Comparison of ENCODE assay signal across 8 mouse cellular contexts in genomic region chr11:116918323-116919185, GRCm38 (mm10). TPM values are rescaled to one million over a fixed set of nuclear protein-coding genes. Genes with fewer than 3 reads are reported as not detected.
A peak's percentile ranks its signal among the peaks of the same experiment; 100 is the strongest.
DNase-seq lines count a peak whose midpoint lies in the region; ATAC-seq and TF ChIP-seq lines count a peak whose summit lies in the region.

Gene Mgat5b, plus strand, starts transcription at chr11:116918863.

- no peak within 1 kb of the TSS for H3K4me3 ChIP-seq in CH12.LX (replicated peaks in 1 of 3; ENCODE audit: low read depth in 2 of 3, low read length in 2 of 3, poor library complexity in 1 of 3)
- peak within 1 kb of the TSS; percentile 87 for H3K4me3 ChIP-seq in forebrain, embryonic 14.5 days (ENCODE audit: low read depth, low read length)
- peak within 1 kb of the TSS in 1 of 2 experiments; percentile 33; a peak in 2 of 4 replicates for H3K4me3 ChIP-seq in liver, embryonic 14.5 days (ENCODE audit: insufficient read depth in 1 of 2, low read depth in 2 of 2, low read length in 2 of 2)
- H3K4me3 ChIP-seq in neural tube, embryonic 11.5 days (ENCODE audit: low read depth, low read length): peak within 1 kb of the TSS; percentile 75
- H3K4me3 ChIP-seq in stomach, embryonic 15.5 days (replicated peaks): peak within 1 kb of the TSS; percentile 54

- in situ Hi-C loops in CH12.LX (cut with MboI; ENCODE audit: low pct_ligation_motif_present, low pct_unique_long_range_greater_than_20kb, low sequenced_read_pairs): no loop called here

- TF ChIP-seq EP300 in CH12.LX (IDR thresholded peaks at IDR 0.05; ENCODE audit: low read length): no peak
- TF ChIP-seq EP300 in liver, embryonic 14.5 days (IDR thresholded peaks at IDR 0.05; ENCODE audit: low read depth): no peak

- TF ChIP-seq POLR2A in CH12.LX (IDR thresholded peaks at IDR 0.05; ENCODE audit: low read depth, low read length): no peak

- under 1% methylated on average over 59 of the region's 90 CpGs for WGBS in forebrain, embryonic 14.5 days
- WGBS in liver, embryonic 14.5 days (ENCODE audit: insufficient replicate concordance): 2% methylated on average over 80 of the region's 90 CpGs
- WGBS in neural tube, embryonic 11.5 days: under 1% methylated on average over 71 of the region's 90 CpGs
- under 1% methylated on average over 66 of the region's 90 CpGs for WGBS in stomach, embryonic 15.5 days

- TF ChIP-seq RAD21 in CH12.LX (IDR thresholded peaks at IDR 0.05; ENCODE audit: low read depth, low read length): peak; percentile 33

- H3K9me3 ChIP-seq in CH12.LX (replicated peaks; ENCODE audit: low read length): peaks cover 19% of the 10 kb centered on the region
- no peaks in the 10 kb centered on the region for H3K9me3 ChIP-seq in forebrain, embryonic 14.5 days (replicated peaks; ENCODE audit: control insufficient read depth, low read length)
- H3K9me3 ChIP-seq in liver, embryonic 14.5 days (ENCODE audit: control insufficient read depth, low read length): no peaks in the 10 kb centered on the region
- no peaks in the 10 kb centered on the region for H3K9me3 ChIP-seq in neural tube, embryonic 11.5 days (ENCODE audit: control insufficient read depth, low read length)
- no peaks in the 10 kb centered on the region for H3K9me3 ChIP-seq in stomach, embryonic 15.5 days

- dilution Hi-C loops in CH12.LX (cut with MboI; ENCODE audit: extremely low pct_ligation_motif_present, extremely low pct_unique_long_range_greater_than_20kb, low sequenced_read_pairs): no loop called here

- peaks cover 75% of the 10 kb centered on the region for H3K27me3 ChIP-seq in CH12.LX (replicated peaks)
- H3K27me3 ChIP-seq in forebrain, embryonic 14.5 days (replicated peaks; ENCODE audit: control insufficient read depth, insufficient read depth, low read length): no peaks in the 10 kb centered on the region
- peaks cover 43% of the 10 kb centered on the region for H3K27me3 ChIP-seq in liver, embryonic 14.5 days (ENCODE audit: control insufficient read depth, insufficient read depth, low read length)
- H3K27me3 ChIP-seq in neural tube, embryonic 11.5 days (ENCODE audit: control insufficient read depth, insufficient read depth, low read length): peaks cover 16% of the 10 kb centered on the region
- H3K27me3 ChIP-seq in stomach, embryonic 15.5 days (replicated peaks): peaks cover 57% of the 10 kb centered on the region

- H3K36me3 ChIP-seq in CH12.LX (replicated peaks in 1 of 2; ENCODE audit: control insufficient read depth in 1 of 2, insufficient read depth in 1 of 2, low read length in 1 of 2): no peaks in the 10 kb centered on the region
- peaks cover 4% of the 10 kb centered on the region for H3K36me3 ChIP-seq in forebrain, embryonic 14.5 days (ENCODE audit: control insufficient read depth, insufficient read depth, low read length)
- no peaks in the 10 kb centered on the region for H3K36me3 ChIP-seq in liver, embryonic 14.5 days (replicated peaks; ENCODE audit: control insufficient read depth, insufficient read depth, low read depth)
- H3K36me3 ChIP-seq in neural tube, embryonic 11.5 days (ENCODE audit: control insufficient read depth, insufficient read depth, low read length): peaks cover under 1% of the 10 kb centered on the region; the same call in 1 of the 2 replicates
- H3K36me3 ChIP-seq in stomach, embryonic 15.5 days: no peaks in the 10 kb centered on the region

- intact Hi-C loops in heart, postnatal 10 days (cut with DNase I): loop anchor here (1.0 to 5.0 kb wide), 4 partner anchors 76 to 139 kb away; no protein-coding TSS in a partner anchor

- no peaks in the 10 kb centered on the region for H3K79me2 ChIP-seq in CH12.LX (replicated peaks; ENCODE audit: control insufficient read depth, extremely low read depth, insufficient read depth, poor library complexity, severe bottlenecking)

- no peak within 1 kb of the TSS for H3K27ac ChIP-seq in CH12.LX (ENCODE audit: insufficient read depth, low read depth)
- H3K27ac ChIP-seq in forebrain, embryonic 14.5 days (ENCODE audit: low read depth, low read length): peak within 1 kb of the TSS; percentile 89
- H3K27ac ChIP-seq in liver, embryonic 14.5 days: no peak within 1 kb of the TSS
- peak within 1 kb of the TSS; percentile 65 for H3K27ac ChIP-seq in neural tube, embryonic 11.5 days (ENCODE audit: low read depth, low read length)
- no peak within 1 kb of the TSS for H3K27ac ChIP-seq in stomach, embryonic 15.5 days

- ATAC-seq in cerebellum, adult (ENCODE audit: insufficient number of reproducible peaks, low FRiP score, low TSS enrichment): peak; percentile 75; the same call in 1 of the 2 replicates
- ATAC-seq in forebrain, embryonic 14.5 days: peak; percentile 90
- ATAC-seq in liver, embryonic 14.5 days (ENCODE audit: insufficient read depth): 0 out of 2 replicates have a peak, but pooled peaks have one; percentile 23
- peak; percentile 91 for ATAC-seq in neural tube, embryonic 11.5 days (ENCODE audit: insufficient read depth, low FRiP score, low TSS enrichment)
- ATAC-seq in stomach, embryonic 15.5 days (ENCODE audit: insufficient read depth, low FRiP score, low read depth): peak; percentile 64

- no peak within 1 kb of the TSS for H3K9ac ChIP-seq in CH12.LX (ENCODE audit: insufficient read depth, low read depth)
- peak within 1 kb of the TSS; percentile 99 for H3K9ac ChIP-seq in forebrain, embryonic 14.5 days (ENCODE audit: low read length)
- no peak within 1 kb of the TSS for H3K9ac ChIP-seq in liver, embryonic 14.5 days (replicated peaks)
- H3K9ac ChIP-seq in neural tube, embryonic 11.5 days (ENCODE audit: low read length): peak within 1 kb of the TSS; percentile 97
- H3K9ac ChIP-seq in stomach, embryonic 15.5 days: peak within 1 kb of the TSS; percentile 49; the same call in 1 of the 2 replicates

- H3K4me2 ChIP-seq in CH12.LX (ENCODE audit: insufficient read depth, low read depth, poor library complexity, severe bottlenecking): no peak within 1 kb of the TSS
- H3K4me2 ChIP-seq in forebrain, embryonic 14.5 days (ENCODE audit: low read length): peak within 1 kb of the TSS; percentile 87
- H3K4me2 ChIP-seq in liver, embryonic 14.5 days (ENCODE audit: low read depth): peak within 1 kb of the TSS; percentile 48
- H3K4me2 ChIP-seq in neural tube, embryonic 11.5 days (ENCODE audit: low read depth): peak within 1 kb of the TSS; percentile 94
- H3K4me2 ChIP-seq in stomach, embryonic 15.5 days: peak within 1 kb of the TSS; percentile 94

- no peaks in the 10 kb centered on the region for H3K4me1 ChIP-seq in CH12.LX (ENCODE audit: control insufficient read depth in 1 of 2, insufficient read depth in 2 of 2)
- peaks cover 28% of the 10 kb centered on the region for H3K4me1 ChIP-seq in forebrain, embryonic 14.5 days (ENCODE audit: control insufficient read depth, insufficient read depth, low read length)
- no peaks in the 10 kb centered on the region for H3K4me1 ChIP-seq in liver, embryonic 14.5 days (replicated peaks; ENCODE audit: control insufficient read depth in 2 of 2, insufficient read depth in 2 of 2, low read length in 1 of 2)
- peaks cover 24% of the 10 kb centered on the region for H3K4me1 ChIP-seq in neural tube, embryonic 11.5 days (ENCODE audit: control insufficient read depth, insufficient read depth, low read length)
- peaks cover 10% of the 10 kb centered on the region for H3K4me1 ChIP-seq in stomach, embryonic 15.5 days

- peak in 1 of 2 experiments; percentile 57; a peak in 2 of 4 replicates for TF ChIP-seq CTCF in CH12.LX (conservative IDR thresholded peaks at IDR 0.05 in 1 of 2, IDR thresholded peaks at IDR 0.05 in 1 of 2; ENCODE audit: low read depth in 2 of 2, low read length in 2 of 2)
- peak; percentile 82 for TF ChIP-seq CTCF in liver, embryonic 14.5 days (IDR thresholded peaks at IDR 0.05; ENCODE audit: low read depth)

- no peak for DNase-seq in CH12.LX (ENCODE audit: extremely low read depth)
- DNase-seq in forebrain, embryonic 14.5 days (ENCODE audit: low spot score): peak; percentile 95
- DNase-seq in heart, postnatal 10 days: peak; percentile 85 to 89
- DNase-seq in kidney, postnatal 36 days: peak; percentile 66 to 92
- peak in 2 of 3 experiments; percentile 4 to 13 for DNase-seq in liver, embryonic 14.5 days (ENCODE audit: low read depth in 3 of 3, low spot score in 3 of 3)
- DNase-seq in neural tube, embryonic 11.5 days (ENCODE audit: low spot score): peak; percentile 96

TF ChIP-seq in CH12.LX, 34 proteins besides CTCF, POLR2A, EP300 and RAD21:
- TF ChIP-seq SMC3 (IDR thresholded peaks at IDR 0.05; ENCODE audit: low read depth, low read length) (peak; percentile 55), NELFE (IDR thresholded peaks at IDR 0.05; ENCODE audit: low read depth, low read length) (no peak)

RNA-seq across cellular contexts. Expression of gene Mgat5b, which starts in this region (rescaled TPM):
- total RNA-seq in CH12.LX (2012; rRNA removed): not detected in 2 replicates
- total RNA-seq in CH12.LX (2014; rRNA removed): not detected in 2 replicates
- polyA plus RNA-seq in CH12.LX (2012; ENCODE audit: insufficient read length, low read depth): not detected in 2 replicates
- 21.1 and 23.3 TPM in 2 replicates for polyA plus RNA-seq in forebrain, embryonic 14.5 days (2014; fragmentation: Nextera tagmentation; extraction: Ambion mirVana)
- total RNA-seq in heart, postnatal 10 days (2021): under 1 TPM; 0.40 to 0.57 TPM
- 0.16 TPM in 1 of 2 replicates, not detected in the other for polyA plus RNA-seq in liver, embryonic 14.5 days (2012; rRNA removed)
- not detected in 2 replicates for polyA plus RNA-seq in liver, embryonic 14.5 days (2014; fragmentation: Nextera tagmentation; extraction: Ambion mirVana)
- polyA plus RNA-seq in neural tube, embryonic 11.5 days (2014; fragmentation: Nextera tagmentation; extraction: Ambion mirVana): 7.5 and 8.4 TPM in 2 replicates
- 1.2 TPM in 2 replicates for polyA plus RNA-seq in stomach, embryonic 15.5 days (2015; fragmentation: Nextera tagmentation; extraction: Ambion mirVana)

Comparison
In these comparisons a context has a peak if more than half of its experiments do, and no peak if none do; other contexts are left out.
1. Peak in DNase-seq in heart, postnatal 10 days; RNA of the gene not detected or under 1 TPM.
2. Peak in DNase-seq, ATAC-seq and H3K4me2 ChIP-seq in liver, embryonic 14.5 days; RNA of the gene not detected or under 1 TPM.
3. H3K27ac ChIP-seq: peak in forebrain, embryonic 14.5 days (single experiment) and neural tube, embryonic 11.5 days (single experiment); none in CH12.LX (single experiment), liver, embryonic 14.5 days (single experiment) and stomach, embryonic 15.5 days (single experiment).
4. H3K4me3 ChIP-seq: peak in forebrain, embryonic 14.5 days (single experiment), neural tube, embryonic 11.5 days (single experiment) and stomach, embryonic 15.5 days (single experiment); none in CH12.LX (0 of 3).
5. H3K9ac ChIP-seq: peak in forebrain, embryonic 14.5 days (single experiment), neural tube, embryonic 11.5 days (single experiment) and stomach, embryonic 15.5 days (single experiment); none in CH12.LX (single experiment) and liver, embryonic 14.5 days (single experiment).
6. ATAC-seq: peak in every context shown above with its lines; median percentile 91 in neural tube, embryonic 11.5 days; 90 in forebrain, embryonic 14.5 days; 75 in cerebellum, adult; 64 in stomach, embryonic 15.5 days; 23 in liver, embryonic 14.5 days.